Mouse (Mus musculus): ENCODE measurements around the gene Snph. TPM values are rescaled to one million over a fixed set of nuclear protein-coding genes. Genes with fewer than 3 reads are reported as not detected.

Snph gene
- 100 to 1,000 TPM; 293 to 301 TPM for total RNA-seq (2021)

DNA sequence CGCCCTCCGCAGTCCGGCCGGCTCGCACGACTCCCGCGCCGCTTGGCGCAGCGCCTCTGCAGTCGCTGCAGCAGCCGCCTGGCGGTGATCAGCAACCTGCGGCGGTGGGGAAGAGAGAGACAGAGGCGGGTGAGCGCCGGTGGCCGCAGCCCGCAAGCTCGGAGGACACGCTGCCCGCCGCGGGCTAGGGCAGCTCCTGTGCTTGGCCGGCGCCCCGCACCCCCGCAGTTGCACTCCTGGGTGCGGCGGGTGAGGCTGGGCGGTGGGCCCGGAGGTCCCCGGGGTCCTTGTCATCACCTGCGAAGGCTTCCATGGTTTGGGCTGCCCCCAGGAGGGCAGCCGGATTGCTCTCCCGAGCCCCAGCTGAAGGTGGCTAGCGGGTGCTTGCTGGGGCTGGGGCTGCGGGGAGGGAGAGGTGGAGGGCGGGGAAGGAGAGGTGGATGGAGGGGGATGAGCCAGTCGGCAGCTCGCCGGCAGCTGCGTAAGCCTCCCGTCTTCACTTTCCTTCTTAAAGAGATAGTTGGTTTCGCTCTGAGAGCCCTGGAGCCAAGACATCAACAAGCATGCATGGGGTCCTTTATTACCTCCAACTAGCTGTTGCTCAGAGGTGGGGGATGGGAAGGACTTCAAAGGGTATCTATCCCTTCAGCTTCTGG lies at the start of gene Snph:
TSS of gene Snph (minus strand) at position 435 of the 656 bp plus-strand sequence.
- intact Hi-C loops (cut with DNase I) = loop anchor here (2.0 to 5.0 kb wide), 2 partner anchors 57 to 70 kb away; partner anchors contain the start of gene Tmem74b
- DNase-seq (ENCODE audit: low spot score in 2 of 2) = peak; percentile 82 to 92

DNA sequence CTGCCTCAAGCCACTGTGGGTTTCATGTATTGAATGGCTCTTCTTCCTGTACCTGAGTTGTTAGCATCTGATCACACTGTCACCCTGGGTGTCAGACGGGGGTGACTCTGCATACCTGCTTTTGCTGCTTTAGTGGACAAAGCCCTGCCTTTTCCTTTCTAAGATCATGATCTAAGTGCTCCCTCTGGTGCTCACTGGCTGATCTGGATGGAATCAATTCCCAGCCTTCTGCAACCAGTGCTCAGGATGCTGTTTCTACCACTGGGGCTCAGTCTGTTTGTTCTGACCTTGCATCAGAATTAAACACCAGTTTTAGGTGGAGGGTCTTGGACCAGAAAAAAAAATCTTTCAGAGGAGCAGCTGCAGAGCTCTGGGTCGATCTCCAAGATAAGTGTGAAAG lies 43.8 kb upstream of the Snph start:
- peak in 1 of 2 experiments; percentile 26 for DNase-seq (ENCODE audit: low spot score in 2 of 2)
- intact Hi-C loops (cut with DNase I) = no loop called here

DNA sequence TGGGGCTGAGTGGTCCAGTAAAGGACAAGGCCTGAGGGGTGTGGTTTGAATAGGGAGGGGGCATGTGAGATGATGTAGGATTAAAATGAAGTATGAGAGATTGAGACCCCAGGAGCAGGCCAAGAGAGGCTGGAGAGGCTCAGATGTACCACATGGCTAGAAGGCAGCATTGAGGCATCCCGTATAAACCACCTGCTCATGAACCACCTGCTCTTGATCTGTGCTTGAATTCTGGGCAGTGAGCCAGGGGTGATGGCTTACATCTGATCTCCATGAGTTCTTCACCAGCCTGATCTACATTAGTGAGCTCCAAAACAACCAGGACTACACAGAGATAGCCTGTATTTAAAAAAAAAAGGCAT lies 38.6 kb upstream of the Snph start:
- intact Hi-C loops (cut with DNase I) = no loop called here
- DNase-seq (ENCODE audit: low spot score in 2 of 2) = no peak

DNA sequence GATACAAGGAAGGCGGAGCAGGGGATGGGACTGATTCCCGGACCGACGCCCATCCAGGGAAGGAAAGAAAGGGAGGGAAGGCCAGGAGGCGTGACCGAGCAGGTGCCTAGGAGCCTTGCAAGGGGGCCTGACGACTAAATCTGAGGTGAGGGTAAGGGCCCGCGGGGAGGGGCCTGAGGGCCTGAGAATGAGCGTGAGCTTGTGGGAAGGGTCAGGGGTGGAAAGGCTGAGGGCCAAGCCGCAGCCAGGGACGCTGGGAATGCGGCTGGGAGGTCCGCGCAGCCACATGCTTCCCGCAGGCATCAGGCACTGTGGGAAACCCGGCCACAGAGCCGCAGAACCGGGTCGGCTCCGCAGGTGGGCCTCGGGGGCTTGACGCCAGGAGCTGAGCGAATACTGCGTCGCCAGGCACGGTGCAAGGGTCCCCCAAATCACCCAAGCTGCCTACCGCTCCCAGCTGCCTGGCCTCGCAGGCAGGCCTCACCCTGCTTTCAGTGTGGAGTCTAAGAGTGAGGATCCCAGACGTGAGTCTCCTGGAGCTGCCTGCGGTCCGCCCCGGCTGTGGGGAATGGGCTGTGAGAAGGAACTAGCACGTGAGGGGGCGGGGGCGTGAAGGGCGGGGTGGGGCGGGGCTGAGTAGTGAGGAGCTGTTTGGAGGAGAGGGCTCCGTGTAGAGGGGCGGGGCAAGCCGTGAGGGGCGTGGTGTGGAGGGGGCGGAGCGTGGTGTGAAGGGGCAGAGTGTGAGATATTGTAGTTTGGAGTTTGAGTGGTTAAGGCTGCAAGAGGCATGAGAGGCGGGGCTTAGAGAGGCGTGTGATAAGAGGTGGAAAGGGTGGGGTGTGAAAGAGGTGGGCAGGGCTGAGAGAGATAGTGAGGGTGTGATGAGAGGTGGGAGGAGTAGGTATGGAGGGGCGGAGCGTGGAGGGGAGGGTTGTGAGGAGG lies 37.9 kb upstream of the Snph start:
- no peak for DNase-seq (ENCODE audit: low spot score in 2 of 2)
- intact Hi-C loops (cut with DNase I) = no loop called here

DNA sequence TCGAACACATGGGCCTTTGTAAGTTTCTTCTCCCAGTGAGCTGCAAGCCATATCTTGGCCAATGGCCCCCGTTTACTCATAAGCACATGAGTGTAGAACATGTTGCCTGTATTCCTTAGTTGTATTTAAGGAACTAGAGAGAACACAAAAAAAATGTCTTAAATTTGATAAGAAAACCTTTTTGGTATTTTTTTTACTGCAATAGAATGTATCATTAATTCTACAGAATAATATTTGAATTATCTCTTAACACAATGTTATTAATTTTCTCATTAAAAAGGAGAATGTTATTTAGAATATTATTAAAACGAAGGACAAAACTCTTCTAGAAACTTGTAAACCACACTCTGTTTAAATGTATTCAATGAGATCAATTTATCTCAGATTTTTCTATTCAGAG lies 36.0 kb upstream of the Snph start, which contains the start of gene Rad21l:
TSS of gene Rad21l (minus strand) at position 101 of the 400 bp plus-strand sequence.
- intact Hi-C loops (cut with DNase I) = no loop called here
- no peak for DNase-seq (ENCODE audit: low spot score in 2 of 2)

DNA sequence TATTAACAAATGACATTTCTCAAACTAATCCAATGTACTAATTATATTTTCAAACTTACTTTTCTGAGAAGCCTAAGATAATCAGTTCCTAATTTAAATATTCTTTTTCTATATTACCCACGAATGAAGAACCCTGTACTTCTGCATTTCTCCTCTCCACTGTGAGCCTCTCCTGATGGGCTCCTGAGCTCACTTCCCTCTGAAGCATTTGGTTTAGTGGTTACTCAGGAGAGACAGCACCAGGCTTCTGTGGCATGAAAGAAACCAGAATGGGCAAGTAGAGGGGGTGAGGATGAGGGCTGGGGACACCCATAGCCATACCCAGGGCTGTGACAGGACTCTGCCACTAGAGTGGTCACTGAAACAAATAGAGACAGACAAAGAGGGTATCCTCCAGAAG lies 19.7 kb upstream of the Snph start:
- DNase-seq (ENCODE audit: low spot score in 2 of 2) = no peak
- intact Hi-C loops (cut with DNase I) = no loop called here

DNA sequence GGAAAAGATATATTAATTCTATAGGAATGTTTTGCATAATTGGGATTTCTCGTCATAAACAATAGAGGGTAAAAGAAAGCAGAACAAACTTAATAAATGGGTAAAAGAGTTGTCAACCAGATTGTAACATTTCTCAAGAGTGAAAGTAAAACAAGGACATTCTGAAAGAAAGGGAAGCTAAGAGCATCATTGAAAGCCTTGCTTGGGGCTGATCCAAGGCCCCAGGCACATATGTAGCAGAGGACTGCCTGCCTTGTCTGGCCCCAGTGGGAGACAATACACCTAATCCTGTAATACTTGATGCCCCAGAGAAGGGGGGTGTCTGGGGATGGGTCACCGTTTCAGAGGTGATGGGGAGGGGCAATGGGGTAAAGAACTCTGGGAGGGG lies 3.6 kb upstream of the Snph start:
- DNase-seq (ENCODE audit: low spot score in 2 of 2) = no peak
- intact Hi-C loops (cut with DNase I) = loop anchor here (5.0 kb wide), 1 partner anchor 46 kb away; no protein-coding TSS in a partner anchor

DNA sequence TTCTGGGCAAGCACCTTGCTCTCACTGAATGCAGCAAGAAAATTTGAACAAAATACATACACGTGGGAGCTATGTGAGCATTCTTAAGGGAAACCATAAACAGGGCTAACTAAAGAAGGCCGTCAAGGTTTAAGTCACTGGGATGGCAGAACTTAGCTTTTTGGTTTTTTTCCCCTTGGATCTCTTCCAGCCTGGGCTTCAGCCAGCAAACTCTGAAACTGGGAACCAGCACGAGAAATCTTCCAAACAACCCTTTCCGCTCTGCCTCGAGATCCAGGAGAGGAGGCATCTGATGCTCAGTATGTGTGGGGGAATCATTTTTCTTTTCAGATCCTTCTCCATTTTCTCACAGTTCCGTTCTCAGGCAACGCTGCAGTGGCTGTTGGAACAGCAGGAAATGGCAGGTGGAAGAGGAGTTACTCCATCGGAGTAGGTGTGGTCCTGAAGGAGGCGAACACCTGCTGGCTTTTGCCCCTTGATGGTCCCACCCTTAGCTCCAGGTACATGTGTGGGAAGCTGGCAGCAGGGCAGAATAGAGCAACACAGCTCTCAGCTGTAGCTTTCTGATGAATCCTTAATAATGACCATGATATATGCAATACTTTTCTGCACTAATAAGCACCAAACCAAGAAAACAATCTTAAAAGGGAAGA lies 3.1 kb upstream of the Snph start:
- peak in 1 of 2 experiments; percentile 27 for DNase-seq (ENCODE audit: low spot score in 2 of 2)
- intact Hi-C loops (cut with DNase I) = loop anchor here (5.0 kb wide), 1 partner anchor 47 kb away; no protein-coding TSS in a partner anchor

DNA sequence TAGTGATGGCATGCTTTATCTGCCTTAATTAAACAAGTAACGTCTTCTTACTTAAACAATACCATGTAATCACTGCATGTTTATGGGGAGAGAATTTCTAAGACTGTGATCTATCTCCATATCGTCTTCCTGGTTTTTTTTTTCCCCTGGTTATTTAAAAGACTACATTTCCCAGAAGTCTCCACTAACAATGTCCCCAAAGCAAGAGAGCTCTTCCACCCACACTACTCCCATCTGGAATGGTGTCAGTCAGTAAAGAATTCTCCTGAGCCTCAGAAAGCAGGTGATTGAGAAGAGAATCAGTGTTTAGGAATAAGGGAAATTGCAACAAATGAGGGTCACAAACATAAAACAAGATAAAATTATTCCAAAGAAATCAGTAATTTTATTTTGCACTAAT lies 2.5 kb upstream of the Snph start:
- intact Hi-C loops (cut with DNase I) = loop anchor here (5.0 kb wide), 2 partner anchors 47 to 67 kb away; partner anchors contain the start of gene Tmem74b
- DNase-seq (ENCODE audit: low spot score in 2 of 2) = peak in 1 of 2 experiments; percentile 76

DNA sequence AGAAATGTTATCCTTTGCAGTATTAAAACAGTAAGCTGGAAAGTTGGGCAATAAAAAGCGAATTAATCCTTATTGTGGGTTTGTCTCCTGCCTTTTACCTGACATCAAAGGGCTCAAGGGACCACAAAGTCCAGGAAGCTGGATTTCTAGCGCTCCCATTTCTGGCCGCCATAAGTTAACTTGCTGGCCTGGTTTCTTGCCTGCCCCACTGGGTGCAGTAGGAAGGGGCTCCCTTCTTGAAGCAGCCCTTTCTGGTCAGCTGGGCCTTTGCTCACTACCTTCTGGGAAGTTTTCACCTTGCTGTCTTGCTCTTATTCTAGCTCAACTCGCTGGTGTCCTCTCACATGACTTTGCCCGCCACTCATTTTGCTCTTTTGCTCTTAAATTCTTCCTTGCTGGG lies 589 bp upstream of the Snph start:
- no peak for DNase-seq (ENCODE audit: low spot score in 2 of 2)
- intact Hi-C loops (cut with DNase I) = loop anchor here (2.0 to 5.0 kb wide), 2 partner anchors 58 to 69 kb away; partner anchors contain the start of gene Tmem74b

DNA sequence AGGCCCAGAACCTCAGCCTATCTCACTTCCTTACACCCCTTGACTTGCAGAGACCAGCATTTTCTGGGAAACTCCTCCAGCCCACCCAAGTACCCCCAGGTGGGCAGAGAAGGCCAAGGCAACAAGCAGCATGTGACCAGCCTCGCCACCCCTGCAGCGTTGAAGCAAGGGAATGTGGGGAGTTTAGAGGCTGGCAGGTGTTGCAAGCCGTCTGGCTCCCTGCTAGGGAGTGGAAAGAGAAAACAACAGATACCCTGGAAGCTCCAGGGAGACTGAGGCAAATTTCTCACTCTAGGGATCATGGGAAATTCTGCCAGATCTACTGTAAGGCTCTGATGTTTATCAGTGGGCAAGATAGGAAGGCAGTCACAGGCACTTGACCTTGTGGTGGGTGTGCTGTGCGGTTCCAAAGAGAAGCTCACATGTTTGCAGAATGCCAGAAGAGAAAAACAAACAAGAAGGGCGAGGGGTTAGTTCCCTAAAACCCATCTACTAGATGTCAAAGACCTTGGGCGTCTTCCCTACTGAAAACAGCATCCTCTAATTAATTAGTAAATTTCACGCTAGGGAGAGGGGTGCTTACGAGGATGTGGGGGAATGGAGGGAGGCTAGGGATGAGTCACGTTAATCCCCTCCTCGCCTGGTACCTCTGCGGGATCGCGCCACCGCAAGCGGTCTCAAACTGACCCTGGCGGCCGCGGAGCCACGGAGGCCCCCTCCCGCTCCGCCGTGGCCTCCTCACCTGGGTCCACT lies 811 bp downstream of the Snph start:
- peak in 1 of 2 experiments; percentile 63 for DNase-seq (ENCODE audit: low spot score in 2 of 2)
- intact Hi-C loops (cut with DNase I) = loop anchor here (2.0 to 5.0 kb wide), 3 partner anchors 29 to 71 kb away; partner anchors contain the start of gene Tmem74b

DNA sequence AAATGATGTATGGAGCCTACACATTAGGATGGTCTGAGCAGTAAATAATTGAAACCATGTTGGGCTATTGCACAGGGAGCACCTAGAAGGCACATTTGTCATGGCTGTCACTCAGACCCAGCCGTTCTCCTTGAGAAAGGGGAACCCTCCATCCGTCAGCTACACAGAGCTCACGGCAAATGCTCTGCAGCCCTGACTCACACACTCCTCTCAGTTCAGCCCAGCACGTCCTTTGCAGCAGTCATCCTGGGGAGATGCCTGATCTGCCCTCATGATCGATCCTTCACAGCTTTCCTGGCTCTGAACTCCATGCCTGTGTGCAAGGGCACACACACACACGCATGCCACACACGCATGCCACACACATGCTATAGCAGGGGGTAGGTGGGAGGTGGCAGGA lies 3.1 kb downstream of the Snph start:
- intact Hi-C loops (cut with DNase I) = no loop called here
- peak in 1 of 2 experiments; percentile 53 for DNase-seq (ENCODE audit: low spot score in 2 of 2)

DNA sequence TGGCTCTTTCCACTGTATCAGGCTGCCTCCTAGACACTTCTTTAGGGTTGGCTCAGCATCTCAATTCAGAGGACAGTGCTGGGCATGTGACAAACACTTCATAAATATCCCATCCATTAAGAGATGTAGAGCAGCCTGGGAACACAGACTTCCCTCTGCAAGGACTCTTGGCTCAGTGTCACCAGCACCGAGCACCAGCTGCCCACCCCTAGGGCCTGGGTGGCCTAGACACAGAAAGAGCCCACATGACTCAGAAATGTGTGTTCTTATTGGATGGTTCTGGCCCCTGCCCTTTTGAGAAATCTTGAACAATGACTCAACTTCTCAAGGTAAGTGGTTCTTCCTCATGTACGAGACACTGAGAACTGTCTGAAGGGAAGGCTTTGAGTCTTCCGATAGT lies 4.4 kb downstream of the Snph start:
- intact Hi-C loops (cut with DNase I) = no loop called here
- DNase-seq (ENCODE audit: low spot score in 2 of 2) = peak in 1 of 2 experiments; percentile 21

DNA sequence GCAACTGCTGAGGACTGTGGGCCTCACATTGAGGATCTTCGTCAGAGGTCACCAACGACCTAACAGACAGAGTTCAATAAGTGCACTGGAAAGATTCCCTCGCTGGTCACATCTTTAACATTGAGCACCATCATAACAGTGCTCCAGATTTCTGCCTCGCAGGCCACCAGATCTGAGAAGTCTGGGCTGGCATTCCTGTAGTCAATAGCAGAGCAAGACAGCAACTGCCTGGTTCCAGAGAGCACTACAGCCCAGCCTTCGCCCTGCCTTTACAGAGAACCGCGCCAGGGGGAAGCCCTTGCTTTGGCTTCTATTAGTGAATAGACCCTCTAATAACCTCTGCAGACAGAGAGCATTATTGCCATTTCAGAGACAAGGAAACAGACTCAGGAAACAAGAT lies 6.1 kb downstream of the Snph start:
- intact Hi-C loops (cut with DNase I) = no loop called here
- DNase-seq (ENCODE audit: low spot score in 2 of 2) = peak in 1 of 2 experiments; percentile 0

DNA sequence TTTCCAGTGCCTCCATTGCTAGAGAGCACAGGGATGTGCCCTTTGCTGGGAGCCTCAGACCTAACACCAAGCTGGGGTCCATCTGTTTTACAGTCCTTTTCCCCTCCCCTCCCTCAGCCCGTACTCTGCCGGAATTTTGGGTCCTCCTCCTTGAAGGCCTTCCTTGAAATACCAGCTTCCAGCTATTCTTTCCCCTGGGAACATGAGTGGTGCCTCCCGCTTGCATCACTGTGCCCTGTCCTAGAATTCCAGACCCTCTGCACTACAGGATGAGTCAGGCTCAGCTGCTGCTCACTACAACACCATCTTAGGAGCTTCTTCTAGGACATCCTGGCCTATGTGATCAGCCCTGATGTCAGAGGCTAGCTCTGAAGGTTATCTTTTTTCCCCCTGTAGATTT lies 8.6 kb downstream of the Snph start:
- peak in 1 of 2 experiments; percentile 1 for DNase-seq (ENCODE audit: low spot score in 2 of 2)
- intact Hi-C loops (cut with DNase I) = no loop called here

DNA sequence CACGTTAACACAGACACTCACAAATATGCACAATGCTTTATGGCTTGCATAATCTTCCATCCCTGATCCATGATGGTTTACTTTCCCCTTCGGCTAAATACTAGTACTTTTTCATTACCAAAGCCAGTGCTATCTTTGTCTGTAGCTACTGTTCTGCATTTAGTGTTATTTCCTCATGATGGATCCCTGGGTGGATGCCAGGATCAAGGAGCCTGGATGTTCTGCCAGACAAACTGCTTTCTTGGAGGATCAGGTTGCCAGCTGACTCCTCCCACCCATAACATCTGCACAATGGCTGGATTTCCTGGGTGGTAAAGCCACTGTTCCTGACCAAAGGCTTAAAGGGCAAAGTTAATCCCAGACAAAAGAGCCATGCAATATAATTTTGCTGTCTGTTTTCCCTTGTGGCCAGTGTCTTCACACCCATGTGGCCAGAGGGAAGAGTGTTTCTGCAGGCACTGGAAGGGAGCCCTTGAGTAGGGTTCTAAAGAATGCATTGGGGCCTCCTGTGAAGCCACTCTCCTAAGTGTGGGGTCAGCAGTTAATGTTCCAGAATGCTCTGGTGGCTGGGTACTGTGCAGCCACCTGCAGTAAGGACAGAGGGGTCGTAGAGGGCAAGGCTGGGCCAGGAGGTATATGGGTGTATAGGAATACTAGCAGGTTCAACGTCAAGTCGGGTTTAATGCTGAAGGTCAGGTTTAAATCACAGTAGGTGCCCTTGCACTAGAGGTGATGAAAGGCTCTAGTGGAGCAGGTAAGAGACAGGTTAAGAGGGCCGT lies 15.7 kb downstream of the Snph start:
- peak; percentile 67 to 68 for DNase-seq (ENCODE audit: low spot score in 2 of 2)
- intact Hi-C loops (cut with DNase I) = loop anchor here (5.0 kb wide), 1 partner anchor 39 kb away; no protein-coding TSS in a partner anchor

DNA sequence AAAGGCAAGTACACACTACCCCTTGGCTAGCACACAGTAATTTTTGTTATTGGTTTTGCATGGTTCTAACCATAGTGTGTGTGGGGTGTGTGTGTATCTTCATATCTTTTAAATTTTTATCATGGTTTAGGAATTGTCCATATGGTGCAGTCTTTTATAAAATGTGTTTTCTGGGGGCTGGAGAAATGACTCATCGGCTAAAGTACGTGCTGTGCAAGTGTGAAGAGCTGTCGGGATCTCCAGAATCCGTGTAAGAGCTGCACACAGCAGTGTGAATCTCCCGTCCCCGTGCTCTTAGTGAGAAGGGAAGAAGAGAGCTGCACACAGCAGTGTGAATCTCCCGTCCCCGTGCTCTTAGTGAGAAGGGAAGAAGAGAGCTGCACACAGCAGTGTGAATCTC lies 16.6 kb downstream of the Snph start:
- intact Hi-C loops (cut with DNase I) = loop anchor here (5.0 kb wide), 1 partner anchor 38 kb away; no protein-coding TSS in a partner anchor
- DNase-seq (ENCODE audit: low spot score in 2 of 2) = peak; percentile 68 to 95

DNA sequence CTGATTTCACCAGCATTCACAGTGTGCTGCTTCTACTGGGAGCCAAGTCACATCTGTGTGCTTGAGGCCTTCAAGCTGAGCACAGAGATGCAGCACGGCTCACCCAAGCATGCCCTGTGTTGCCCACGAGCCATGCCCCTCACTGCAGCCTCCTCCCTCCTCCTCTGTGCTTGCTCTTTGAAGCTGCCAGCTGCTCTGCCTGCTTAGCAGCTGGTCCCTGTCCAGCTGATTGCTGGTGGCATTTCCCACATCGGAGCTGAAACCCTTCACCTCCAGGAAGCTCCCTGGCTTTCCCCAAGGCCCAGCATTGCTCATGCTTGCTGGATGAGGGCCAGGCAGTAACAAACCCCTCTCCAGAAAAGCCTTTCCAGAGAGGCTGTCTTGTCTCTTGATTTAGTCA lies 22.4 kb downstream of the Snph start:
- intact Hi-C loops (cut with DNase I) = no loop called here
- DNase-seq (ENCODE audit: low spot score in 2 of 2) = no peak

Measured in left cerebral cortex, postnatal 25 days (tissue).